Mouse (Mus musculus) intestine, embryonic 16.5 days (tissue): ENCODE results near the gene Apobec4. TPM values are rescaled to one million over a fixed set of nuclear protein-coding genes. Genes with fewer than 3 reads are reported as not detected.

ENCODE experiments used
- ATAC-seq: fragments of 200-750 bp; cut with Nextera tagmentation; 2 replicates; pipeline ENCODE4 v1.8.0; 2017; ENCODE audit warnings: moderate TSS enrichment, moderate library complexity
- H3K27ac ChIP-seq: fragments of 300-500 bp; sonication (generic); 2 replicates; pipeline ENCODE4 v1.5.1; 2014; ENCODE audit warnings: mild to moderate bottlenecking, low read length
- H3K27me3 ChIP-seq: fragments of 300-500 bp; sonication (generic); replicated peaks from 2 replicates; pipeline ENCODE4 v1.6.1; 2014; ENCODE audit warnings: low read length, control low read depth, mixed read lengths; ENCODE audit not compliant: control insufficient read depth, insufficient read depth
- H3K36me3 ChIP-seq: fragments of 300-500 bp; sonication (generic); 2 replicates; pipeline ENCODE4 v1.6.1; 2014; ENCODE audit warnings: low read length, control low read depth; ENCODE audit not compliant: control insufficient read depth, insufficient read depth
- H3K4me1 ChIP-seq: fragments of 300-500 bp; sonication (generic); 2 replicates; pipeline ENCODE4 v1.6.1; 2014; ENCODE audit warnings: low read length, control low read depth, mixed read lengths; ENCODE audit not compliant: control insufficient read depth, insufficient read depth
- H3K4me2 ChIP-seq: fragments of 300-500 bp; sonication (generic); 2 replicates; pipeline ENCODE4 v1.6.1; 2014; ENCODE audit warnings: low read depth, low read length, control low read depth
- H3K4me3 ChIP-seq: fragments of 300-500 bp; sonication (generic); 2 replicates; pipeline ENCODE4 v1.5.1; 2014; ENCODE audit warnings: mild to moderate bottlenecking, low read length
- H3K9ac ChIP-seq: fragments of 300-500 bp; sonication (generic); 2 replicates; pipeline ENCODE4 v1.6.1; 2014; ENCODE audit warnings: low read depth, low read length
- H3K9me3 ChIP-seq: fragments of 300-500 bp; sonication (generic); 2 replicates; pipeline ENCODE4 v1.6.1; 2016; ENCODE audit warnings: low read length, control low read depth; ENCODE audit not compliant: control insufficient read depth
- WGBS: fragments of 180-500 bp; shearing (Covaris S2); extraction: QIAGEN DNeasy Blood & Tissue Kit; methylation state at CpG from one replicate; pipeline ENCODE4 v1.1.7; 2014; 5-methylcytosine and 5-hydroxymethylcytosine counted together
- polyA plus RNA-seq: library from polyadenylated mRNA; unstranded; fragments of >200 nt; fragmentation: Nextera tagmentation; extraction: Ambion mirVana; gene quantifications from 2 replicates; pipeline ENCODE4 v1.2.1, GENCODE M21; 2015

Apobec4 gene
- polyA plus RNA-seq, 1 experiment from 2014 or later, result not detected

DNA sequence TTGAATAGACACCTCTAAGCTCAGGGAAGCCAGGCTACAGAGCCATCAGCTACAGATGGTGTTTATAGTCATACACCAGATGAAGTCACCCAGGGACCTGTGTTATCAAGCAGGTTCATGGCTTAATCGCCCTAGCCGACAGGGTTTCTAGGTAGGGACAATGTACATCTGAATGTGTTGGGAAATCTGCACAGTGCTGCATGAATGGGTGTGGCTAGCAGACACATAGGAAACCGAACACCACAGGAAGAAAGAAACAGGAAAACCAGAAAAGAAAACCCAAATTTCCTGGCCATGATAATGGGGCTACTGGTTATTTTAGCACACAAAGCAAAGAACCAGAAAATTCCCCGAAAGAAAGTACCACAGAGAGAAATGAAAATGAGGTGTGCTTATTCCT lies 29.4 kb upstream of the Apobec4 start:
- Histone ChIP-seq H3K27me3 (no peaks in the 10 kb centered on the region), H3K4me1 (peaks cover 3% of the 10 kb centered on the region; the same call in 1 of the 2 replicates), H3K36me3 (no peaks in the 10 kb centered on the region), H3K9me3 (no peaks in the 10 kb centered on the region), H3K27ac (no peak overlapping the region), H3K4me2 (no peak overlapping the region), H3K9ac (no peak overlapping the region), H3K4me3 (no peak overlapping the region)
- 68% methylated on average over 4 of the region's 4 CpGs for WGBS
- ATAC-seq, result peak; percentile 91

GRCm38 (mm10) chr1:152721535-152722198 lies 28.7 kb upstream of the Apobec4 start:
- 79% methylated on average over 11 of the region's 11 CpGs for WGBS
- no peak overlapping the region for H3K4me3 ChIP-seq

DNA sequence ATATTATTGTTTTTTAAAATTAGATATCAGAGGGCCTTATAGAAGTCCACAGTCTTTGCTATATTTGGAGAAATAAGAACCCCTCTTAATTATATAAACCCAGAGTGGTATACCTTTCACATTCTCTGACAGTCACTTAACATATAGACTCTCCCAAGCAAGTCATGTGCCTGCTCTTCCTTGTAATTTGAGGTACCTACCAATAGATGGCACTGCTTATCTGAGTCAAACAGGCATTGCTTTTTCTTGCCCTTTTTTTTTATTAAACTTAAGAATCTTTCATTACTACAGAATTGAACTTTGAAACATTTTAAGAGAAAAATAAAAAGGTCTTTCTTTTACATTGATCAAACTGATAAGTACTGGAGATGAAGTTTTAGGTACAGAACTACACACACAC lies 26.1 kb upstream of the Apobec4 start:
- Histone ChIP-seq H3K4me1 (peaks cover 4% of the 10 kb centered on the region; the same call in 1 of the 2 replicates), H3K27me3 (no peaks in the 10 kb centered on the region), H3K27ac (no peak overlapping the region), H3K9ac (no peak overlapping the region), H3K36me3 (no peaks in the 10 kb centered on the region), H3K4me2 (no peak overlapping the region), H3K4me3 (no peak overlapping the region), H3K9me3 (no peaks in the 10 kb centered on the region)
- no peak for ATAC-seq

More at GRCm38 (mm10) chr1:152721535-152722198, 28.7 kb upstream of the Apobec4 start:
- no peaks in the 10 kb centered on the region for H3K27me3 ChIP-seq
- no peaks in the 10 kb centered on the region for H3K36me3 ChIP-seq
- H3K4me1 ChIP-seq, result peaks cover 4% of the 10 kb centered on the region; the same call in 1 of the 2 replicates
- no peak overlapping the region for H3K27ac ChIP-seq
- peak; percentile 54 for ATAC-seq
- H3K9ac ChIP-seq, result no peak overlapping the region
- no peak overlapping the region for H3K4me2 ChIP-seq
- H3K9me3 ChIP-seq, result no peaks in the 10 kb centered on the region

- 42% methylated on average over 3 of the region's 3 CpGs for WGBS
- Histone ChIP-seq H3K4me3 (no peak overlapping the region), H3K4me1 (peaks cover 4% of the 10 kb centered on the region; the same call in 1 of the 2 replicates), H3K9me3 (no peaks in the 10 kb centered on the region), H3K36me3 (no peaks in the 10 kb centered on the region), H3K4me2 (no peak overlapping the region), H3K9ac (no peak overlapping the region), H3K27ac (no peak overlapping the region), H3K27me3 (no peaks in the 10 kb centered on the region)
- peak; percentile 59; the same call in 1 of the 2 replicates for ATAC-seq
Measured at GRCm38 (mm10) chr1:152726095-152726494, 24.3 kb upstream of the Apobec4 start.

DNA sequence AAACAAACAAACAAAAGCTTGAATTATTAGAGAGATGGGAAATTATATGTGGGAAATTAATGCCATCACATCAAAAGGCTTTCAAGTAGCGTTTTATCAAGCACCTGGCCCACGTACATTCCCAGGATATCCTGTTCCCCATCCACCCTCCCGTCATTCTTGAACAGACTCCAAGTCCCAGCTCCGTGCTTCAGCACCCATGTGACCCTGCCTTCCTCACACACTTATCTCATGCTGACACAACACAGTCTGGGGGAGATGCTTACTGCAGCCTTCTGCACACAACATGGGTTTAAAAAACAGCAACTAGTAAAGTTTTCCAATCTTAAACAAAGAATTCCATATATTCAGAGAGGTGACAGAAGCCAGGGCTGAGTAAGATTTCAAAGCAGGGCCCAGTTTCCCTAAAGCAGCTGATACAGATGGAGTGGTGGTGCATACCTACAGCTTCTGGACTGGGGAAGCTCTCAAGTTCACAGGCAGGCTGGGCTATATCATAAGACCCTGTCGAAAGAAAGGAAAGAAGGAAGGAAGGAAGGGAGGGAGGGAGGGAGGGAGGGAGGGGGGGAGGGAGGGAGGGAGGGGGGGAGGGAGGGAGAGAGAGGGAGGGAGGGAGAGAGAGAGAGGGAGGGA lies 22.6 kb upstream of the Apobec4 start:
- no peaks in the 10 kb centered on the region for H3K9me3 ChIP-seq
- ATAC-seq, result no peak
- no peaks in the 10 kb centered on the region for H3K27me3 ChIP-seq
- peaks cover 4% of the 10 kb centered on the region; the same call in 1 of the 2 replicates for H3K4me1 ChIP-seq
- H3K4me3 ChIP-seq, result no peak overlapping the region
- no peak overlapping the region for H3K4me2 ChIP-seq
- H3K36me3 ChIP-seq, result no peaks in the 10 kb centered on the region
- 55% methylated on average over 4 of the region's 5 CpGs for WGBS
- no peak overlapping the region for H3K27ac ChIP-seq
- no peak overlapping the region for H3K9ac ChIP-seq

DNA sequence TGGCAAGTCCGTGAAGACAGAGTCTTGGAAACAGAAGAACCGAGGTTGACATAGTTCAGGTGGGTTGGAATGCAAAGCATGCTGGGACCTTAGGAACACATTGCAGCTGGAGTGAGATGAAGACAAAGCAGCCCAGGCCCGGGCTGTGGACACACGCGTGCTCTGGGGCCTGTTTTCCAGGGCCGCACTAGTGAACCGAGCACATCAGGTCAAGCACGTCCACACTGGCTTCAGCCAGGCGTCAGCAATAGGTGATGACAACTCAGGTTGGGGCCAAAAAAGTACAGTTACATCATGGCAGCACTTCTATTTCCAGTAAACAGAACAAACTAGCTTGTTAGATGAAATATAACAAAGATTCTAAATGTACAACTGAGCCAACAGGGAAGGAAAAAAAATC lies 11.6 kb upstream of the Apobec4 start:
- Histone ChIP-seq H3K27me3 (no peaks in the 10 kb centered on the region), H3K9ac (no peak overlapping the region)

DNA sequence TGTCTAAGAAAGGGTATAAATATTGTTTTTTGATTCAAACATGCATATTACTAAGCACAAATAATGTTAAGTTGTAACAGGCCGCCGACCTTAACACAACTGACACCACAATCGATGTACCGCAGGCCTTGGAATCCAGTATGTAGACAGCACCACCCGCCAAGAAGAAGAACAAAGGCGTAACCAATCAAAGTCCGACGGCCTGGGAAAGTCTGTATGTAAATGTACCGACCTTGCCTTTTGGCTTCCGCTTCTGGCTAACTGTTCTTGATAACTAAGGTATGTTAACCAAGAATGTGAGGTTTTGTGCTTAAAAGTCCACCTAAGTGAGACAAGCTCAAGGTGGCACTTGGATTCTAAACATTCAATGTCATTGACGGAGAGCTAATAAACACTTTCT lies 11.0 kb upstream of the Apobec4 start:
- Histone ChIP-seq H3K27ac (no peak overlapping the region), H3K4me1 (peaks cover 3% of the 10 kb centered on the region; the same call in 1 of the 2 replicates), H3K4me3 (no peak overlapping the region), H3K4me2 (no peak overlapping the region), H3K36me3 (no peaks in the 10 kb centered on the region), H3K9ac (no peak overlapping the region), H3K27me3 (no peaks in the 10 kb centered on the region), H3K9me3 (no peaks in the 10 kb centered on the region)
- no peak for ATAC-seq
- WGBS, result 88% methylated on average over 11 of the region's 11 CpGs

More for the DNA sequence above, 11.6 kb upstream of the Apobec4 start:
- Histone ChIP-seq H3K9me3 (no peaks in the 10 kb centered on the region), H3K4me2 (no peak overlapping the region), H3K4me3 (no peak overlapping the region), H3K4me1 (peaks cover 3% of the 10 kb centered on the region; the same call in 1 of the 2 replicates), H3K27ac (no peak overlapping the region), H3K36me3 (no peaks in the 10 kb centered on the region)
- no peak for ATAC-seq
- 80% methylated on average over 9 of the region's 9 CpGs for WGBS

GRCm38 (mm10) chr1:152743095-152743826 lies 7.1 kb upstream of the Apobec4 start:
- H3K27ac ChIP-seq, result no peak overlapping the region
- no peak for ATAC-seq
- 53% methylated on average over 15 of the region's 15 CpGs for WGBS
- H3K9me3 ChIP-seq, result no peaks in the 10 kb centered on the region
- H3K4me3 ChIP-seq, result no peak overlapping the region
- peak overlapping the region; percentile 5; the same call in 1 of the 2 replicates for H3K4me2 ChIP-seq
- H3K27me3 ChIP-seq, result no peaks in the 10 kb centered on the region
- H3K9ac ChIP-seq, result no peak overlapping the region
- H3K36me3 ChIP-seq, result no peaks in the 10 kb centered on the region
- peaks cover 3% of the 10 kb centered on the region; the same call in 1 of the 2 replicates for H3K4me1 ChIP-seq

DNA sequence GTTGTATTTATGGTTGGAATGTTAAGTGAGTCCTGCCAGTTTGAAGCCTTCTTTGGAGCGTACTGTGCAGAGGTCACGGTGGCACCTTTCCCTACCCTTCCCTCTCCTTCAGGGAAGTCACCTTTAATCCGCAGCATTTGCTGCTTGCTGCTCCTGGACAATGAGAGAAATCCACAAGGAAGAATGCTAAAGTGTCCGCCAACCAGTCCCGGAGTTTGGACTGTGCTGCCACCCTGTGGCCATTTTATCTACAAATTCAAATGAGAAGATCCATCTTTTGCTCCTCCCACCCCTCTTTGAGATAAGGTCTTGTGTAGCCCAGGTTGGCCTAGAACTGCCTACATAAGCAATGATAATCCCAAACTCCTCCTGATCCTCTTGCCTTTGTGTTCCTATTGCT lies 3.9 kb upstream of the Apobec4 start:
- ATAC-seq, result peak; percentile 58; the same call in 1 of the 2 replicates
- no peak overlapping the region for H3K9ac ChIP-seq
- WGBS, result 6% methylated on average over 5 of the region's 5 CpGs

More for the DNA sequence above, 3.9 kb upstream of the Apobec4 start:
- Histone ChIP-seq H3K4me3 (no peak overlapping the region), H3K27me3 (no peaks in the 10 kb centered on the region), H3K9me3 (no peaks in the 10 kb centered on the region), H3K36me3 (no peaks in the 10 kb centered on the region), H3K27ac (no peak overlapping the region), H3K4me2 (no peak overlapping the region), H3K4me1 (peaks cover 10% of the 10 kb centered on the region; the same call in 1 of the 2 replicates)
